Mouse (Mus musculus): Measurements from ENCODE around the gene C1qtnf6.

DNA sequence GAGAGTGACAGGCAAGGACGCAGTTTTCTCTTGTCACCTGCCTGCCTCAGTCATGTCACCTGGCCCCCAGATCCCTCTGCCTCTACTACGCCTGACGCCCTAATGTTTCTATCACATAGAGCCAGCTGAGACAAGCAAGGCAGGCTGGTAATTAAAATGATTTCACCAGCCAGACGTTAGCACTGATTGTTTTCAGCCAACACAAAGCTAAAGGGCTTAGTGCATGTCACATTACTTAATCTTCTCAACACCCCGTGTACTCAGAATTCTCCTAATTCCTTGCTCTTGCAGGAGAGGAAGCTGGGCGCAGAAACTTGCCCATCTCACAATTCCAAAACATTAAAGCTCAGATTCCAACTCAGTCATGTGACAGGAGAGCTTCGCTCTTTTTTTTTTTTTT lies 22.8 kb downstream of the C1qtnf6 start:
- TF ChIP-seq CTCF (IDR thresholded peaks at IDR 0.05; ENCODE audit: extremely low read depth, insufficient read depth, insufficient read length, insufficient replicate concordance) (no peak), POLR2A (IDR thresholded peaks at IDR 0.05; ENCODE audit: low read depth, low read length) (no peak)

All from spleen, adult 2 months (tissue).